Mouse (Mus musculus) hindbrain, embryonic 15.5 days (tissue): ENCODE measurements around the gene Cep89. TPM values are rescaled to one million over a fixed set of nuclear protein-coding genes. Genes with fewer than 3 reads are reported as not detected.

ENCODE experiments used
- ATAC-seq: fragments of 200-750 bp; cut with Nextera tagmentation; 2 replicates; pipeline ENCODE4 v1.8.0; 2017; ENCODE audit warnings: low read depth, moderate number of reproducible peaks, moderate TSS enrichment; ENCODE audit not compliant: low FRiP score
- H3K27ac ChIP-seq: fragments of 300-500 bp; sonication (generic); replicated peaks from 2 replicates; pipeline ENCODE4 v1.5.1; 2015; ENCODE audit warnings: mild to moderate bottlenecking, inconsistent platforms
- H3K27me3 ChIP-seq: fragments of 300-500 bp; sonication (generic); 2 replicates; pipeline ENCODE4 v1.6.1; 2015; ENCODE audit warnings: control low read depth, inconsistent platforms
- H3K36me3 ChIP-seq: fragments of 300-500 bp; sonication (generic); 2 replicates; pipeline ENCODE4 v1.6.1; 2015; ENCODE audit warnings: control low read depth, inconsistent platforms
- H3K4me1 ChIP-seq: fragments of 300-500 bp; sonication (generic); replicated peaks from 2 replicates; pipeline ENCODE4 v1.6.1; 2015; ENCODE audit warnings: control low read depth, inconsistent platforms
- H3K4me2 ChIP-seq: fragments of 300-500 bp; sonication (generic); 2 replicates; pipeline ENCODE4 v1.6.1; 2015; ENCODE audit warnings: moderate library complexity, mild to moderate bottlenecking, inconsistent platforms
- H3K4me3 ChIP-seq: fragments of 300-500 bp; sonication (generic); 2 replicates; pipeline ENCODE4 v1.5.1; 2015; ENCODE audit warnings: mild to moderate bottlenecking, inconsistent platforms
- H3K9ac ChIP-seq: fragments of 300-500 bp; sonication (generic); 2 replicates; pipeline ENCODE4 v1.6.1; 2015; ENCODE audit warnings: inconsistent platforms
- H3K9me3 ChIP-seq: fragments of 300-500 bp; sonication (generic); 2 replicates; pipeline ENCODE4 v1.6.1; 2016; ENCODE audit warnings: control low read depth, inconsistent platforms
- WGBS: fragments of 180-500 bp; shearing (Covaris S2); methylation state at CpG from one replicate; pipeline ENCODE4 v1.1.7; 2015; 5-methylcytosine and 5-hydroxymethylcytosine counted together
- polyA plus RNA-seq: library from polyadenylated mRNA; unstranded; fragments of >200 nt; fragmentation: Nextera tagmentation; extraction: Ambion mirVana; gene quantifications from 2 replicates; pipeline ENCODE4 v1.2.1, GENCODE M21; 2015

The Cep89 gene
- polyA plus RNA-seq, 1 experiment from 2014 or later: 33.2 TPM

- ATAC-seq: 0 out of 2 replicates have a peak, but pooled peaks have one; percentile 27
- Histone ChIP-seq H3K9me3 (no peaks in the 10 kb centered on the region), H3K27me3 (no peaks in the 10 kb centered on the region), H3K4me3 (no peak overlapping the region), H3K4me2 (no peak overlapping the region), H3K27ac (0 out of 2 replicates have a peak overlapping the region, but pooled peaks have one; percentile 21), H3K36me3 (no peaks in the 10 kb centered on the region), H3K4me1 (no peaks in the 10 kb centered on the region; the same call in 1 of the 2 replicates), H3K9ac (no peak overlapping the region)
- 16% methylated on average over 14 of the region's 14 CpGs for WGBS
These were observed 25.7 kb upstream of the Cep89 start for GRCm38 (mm10) chr7:35371096-35371495.

GRCm38 (mm10) chr7:35372483-35373017 is 24.3 kb upstream of the Cep89 start:
- Histone ChIP-seq H3K9me3 (no peaks in the 10 kb centered on the region), H3K27me3 (no peaks in the 10 kb centered on the region), H3K36me3 (no peaks in the 10 kb centered on the region), H3K9ac (no peak overlapping the region), H3K27ac (no peak overlapping the region), H3K4me2 (no peak overlapping the region), H3K4me1 (no peaks in the 10 kb centered on the region; the same call in 1 of the 2 replicates), H3K4me3 (no peak overlapping the region)
- 92% methylated on average over 14 of the region's 14 CpGs for WGBS
- no peak for ATAC-seq

GRCm38 (mm10) chr7:35373146-35373989 is 23.5 kb upstream of the Cep89 start:
- Histone ChIP-seq H3K4me1 (no peaks in the 10 kb centered on the region; the same call in 1 of the 2 replicates), H3K9ac (no peak overlapping the region)
- no peak for ATAC-seq

GRCm38 (mm10) chr7:35374265-35374664 is 22.6 kb upstream of the Cep89 start:
- Histone ChIP-seq H3K36me3 (no peaks in the 10 kb centered on the region), H3K27ac (no peak overlapping the region), H3K9me3 (no peaks in the 10 kb centered on the region), H3K4me1 (no peaks in the 10 kb centered on the region; the same call in 1 of the 2 replicates), H3K9ac (no peak overlapping the region), H3K4me2 (no peak overlapping the region), H3K27me3 (no peaks in the 10 kb centered on the region), H3K4me3 (no peak overlapping the region)
- WGBS: 80% methylated on average over 7 of the region's 7 CpGs
- ATAC-seq: no peak

More at GRCm38 (mm10) chr7:35373146-35373989, 23.5 kb upstream of the Cep89 start:
- 64% methylated on average over 16 of the region's 16 CpGs for WGBS
- no peaks in the 10 kb centered on the region for H3K9me3 ChIP-seq
- no peak overlapping the region for H3K4me2 ChIP-seq
- H3K27me3 ChIP-seq: no peaks in the 10 kb centered on the region
- no peak overlapping the region for H3K4me3 ChIP-seq
- H3K36me3 ChIP-seq: no peaks in the 10 kb centered on the region
- H3K27ac ChIP-seq: no peak overlapping the region

GRCm38 (mm10) chr7:35376623-35377022 is 20.2 kb upstream of the Cep89 start:
- no peaks in the 10 kb centered on the region for H3K4me1 ChIP-seq
- no peaks in the 10 kb centered on the region for H3K36me3 ChIP-seq
- H3K9me3 ChIP-seq: no peaks in the 10 kb centered on the region
- WGBS: 71% methylated on average over 9 of the region's 9 CpGs
- H3K9ac ChIP-seq: no peak overlapping the region
- H3K27me3 ChIP-seq: no peaks in the 10 kb centered on the region
- H3K4me2 ChIP-seq: no peak overlapping the region
- H3K4me3 ChIP-seq: no peak overlapping the region
- H3K27ac ChIP-seq: no peak overlapping the region
- peak; percentile 47; the same call in 1 of the 2 replicates for ATAC-seq

GRCm38 (mm10) chr7:35379492-35380119 is 17.2 kb upstream of the Cep89 start:
- H3K27ac ChIP-seq: no peak overlapping the region
- H3K4me2 ChIP-seq: no peak overlapping the region
- H3K4me3 ChIP-seq: no peak overlapping the region
- no peak overlapping the region for H3K9ac ChIP-seq
- no peaks in the 10 kb centered on the region for H3K9me3 ChIP-seq
- WGBS: 33% methylated on average over 16 of the region's 16 CpGs
- no peak for ATAC-seq
- no peaks in the 10 kb centered on the region for H3K36me3 ChIP-seq
- H3K4me1 ChIP-seq: no peaks in the 10 kb centered on the region
- no peaks in the 10 kb centered on the region for H3K27me3 ChIP-seq

- H3K36me3 ChIP-seq: no peaks in the 10 kb centered on the region
- H3K4me2 ChIP-seq: no peak overlapping the region
- H3K9me3 ChIP-seq: no peaks in the 10 kb centered on the region
- no peak for ATAC-seq
- no peaks in the 10 kb centered on the region for H3K4me1 ChIP-seq
- H3K9ac ChIP-seq: no peak overlapping the region
- no peaks in the 10 kb centered on the region for H3K27me3 ChIP-seq
- H3K4me3 ChIP-seq: no peak overlapping the region
- 89% methylated on average over 8 of the region's 8 CpGs for WGBS
- H3K27ac ChIP-seq: no peak overlapping the region
These were observed 16.5 kb upstream of the Cep89 start for GRCm38 (mm10) chr7:35380351-35380750.

- Histone ChIP-seq H3K36me3 (no peaks in the 10 kb centered on the region), H3K27me3 (no peaks in the 10 kb centered on the region), H3K4me2 (no peak overlapping the region), H3K9ac (no peak overlapping the region), H3K9me3 (no peaks in the 10 kb centered on the region), H3K27ac (no peak overlapping the region), H3K4me3 (no peak overlapping the region), H3K4me1 (no peaks in the 10 kb centered on the region)
- no peak for ATAC-seq
- WGBS: 60% methylated on average over 10 of the region's 16 CpGs
These were observed 15.0 kb upstream of the Cep89 start for GRCm38 (mm10) chr7:35381861-35382260.

- H3K9me3 ChIP-seq: no peaks in the 10 kb centered on the region
- no peaks in the 10 kb centered on the region for H3K4me1 ChIP-seq
- no peak overlapping the region for H3K27ac ChIP-seq
- WGBS: 56% methylated on average over 2 of the region's 2 CpGs
- H3K9ac ChIP-seq: no peak overlapping the region
- H3K27me3 ChIP-seq: no peaks in the 10 kb centered on the region
- ATAC-seq: no peak
- no peaks in the 10 kb centered on the region for H3K36me3 ChIP-seq
- H3K4me3 ChIP-seq: no peak overlapping the region
- H3K4me2 ChIP-seq: no peak overlapping the region
These were observed 14.0 kb upstream of the Cep89 start for GRCm38 (mm10) chr7:35382706-35383353.

- Histone ChIP-seq H3K4me3 (no peak overlapping the region), H3K36me3 (peaks cover 1% of the 10 kb centered on the region; the same call in 1 of the 2 replicates), H3K27me3 (no peaks in the 10 kb centered on the region), H3K4me1 (no peaks in the 10 kb centered on the region), H3K4me2 (no peak overlapping the region), H3K9ac (no peak overlapping the region), H3K9me3 (no peaks in the 10 kb centered on the region), H3K27ac (no peak overlapping the region)
- whole genome bisulfite sequencing: 67% methylated on average over 6 of the region's 6 CpGs
- no peak for ATAC-seq
These were observed 10.3 kb upstream of the Cep89 start for GRCm38 (mm10) chr7:35386525-35386952.

GRCm38 (mm10) chr7:35388694-35389093 is 8.1 kb upstream of the Cep89 start:
- H3K9ac ChIP-seq: no peak overlapping the region
- H3K27ac ChIP-seq: no peak overlapping the region
- H3K27me3 ChIP-seq: no peaks in the 10 kb centered on the region
- H3K4me2 ChIP-seq: no peak overlapping the region
- H3K9me3 ChIP-seq: no peaks in the 10 kb centered on the region
- 70% methylated on average over 6 of the region's 6 CpGs for WGBS
- peaks cover 11% of the 10 kb centered on the region for H3K36me3 ChIP-seq
- no peak for ATAC-seq
- H3K4me3 ChIP-seq: no peak overlapping the region
- H3K4me1 ChIP-seq: no peaks in the 10 kb centered on the region

GRCm38 (mm10) chr7:35392935-35393334 is 3.9 kb upstream of the Cep89 start:
- H3K9me3 ChIP-seq: no peaks in the 10 kb centered on the region
- H3K9ac ChIP-seq: no peak overlapping the region
- H3K27me3 ChIP-seq: no peaks in the 10 kb centered on the region
- no peak overlapping the region for H3K27ac ChIP-seq
- peaks cover 17% of the 10 kb centered on the region for H3K4me1 ChIP-seq
- no peak overlapping the region for H3K4me3 ChIP-seq
- 68% methylated on average over 5 of the region's 5 CpGs for WGBS
- no peak for ATAC-seq
- H3K36me3 ChIP-seq: peaks cover 11% of the 10 kb centered on the region
- no peak overlapping the region for H3K4me2 ChIP-seq
